Mouse (Mus musculus) gastrocnemius, postnatal 36 days (tissue): ENCODE measurements around the gene Vasp. TPM values are rescaled to one million over a fixed set of nuclear protein-coding genes. Genes with fewer than 3 reads are reported as not detected.
A peak's percentile ranks its signal among the peaks of the same experiment; 100 is the strongest.

ENCODE experiments used
- DNase-seq, 2 experiments: peaks; one replicate each; pipeline ENCODE4 v3.0.0; 2022
- intact Hi-C: fragments of 180-260 bp; cut with DNase I; formaldehyde crosslinking; loops from one replicate; pipeline ENCODE4 v1.15.1; 2025
- total RNA-seq, 2 experiments: library from RNA; stranded (reverse); gene quantifications; 2 replicates each; pipeline ENCODE4 v1.2.3; 2021

Gene Vasp
- total RNA-seq, 2 experiments from 2014 or later = 15.9 to 20.6 TPM

GRCm38 (mm10) chr7:19279052-19279451 is 7.4 kb upstream of the Vasp start:
- intact Hi-C loops = no loop called here
- no peak for DNase-seq

- intact Hi-C loops = no loop called here
- DNase-seq = no peak
These were observed 4.6 kb upstream of the Vasp start for GRCm38 (mm10) chr7:19276253-19276652.

- DNase-seq = no peak
- intact Hi-C loops = no loop called here
These were observed 652 bp upstream of the Vasp start for GRCm38 (mm10) chr7:19272173-19272764.

- intact Hi-C loops = no loop called here
These were observed 944 bp downstream of the Vasp start for GRCm38 (mm10) chr7:19270509-19271237.

GRCm38 (mm10) chr7:19269721-19270441 is 1.7 kb downstream of the Vasp start:
- peak in 1 of 2 experiments; percentile 61 for DNase-seq
- intact Hi-C loops = no loop called here

More at GRCm38 (mm10) chr7:19270509-19271237, 944 bp downstream of the Vasp start:
- DNase-seq = no peak

- intact Hi-C loops = no loop called here
- DNase-seq = no peak
These were observed 2.5 kb downstream of the Vasp start for GRCm38 (mm10) chr7:19268993-19269681.

GRCm38 (mm10) chr7:19267051-19267450 is 4.6 kb downstream of the Vasp start:
- intact Hi-C loops = no loop called here
- no peak for DNase-seq

- intact Hi-C loops = no loop called here
These were observed 5.4 kb downstream of the Vasp start for GRCm38 (mm10) chr7:19265928-19266822.

GRCm38 (mm10) chr7:19265147-19265546 is 6.5 kb downstream of the Vasp start:
- intact Hi-C loops = no loop called here

More at GRCm38 (mm10) chr7:19265928-19266822, 5.4 kb downstream of the Vasp start:
- DNase-seq = no peak

GRCm38 (mm10) chr7:19258336-19258735 is 13.3 kb downstream of the Vasp start:
- intact Hi-C loops = no loop called here
- DNase-seq = no peak

More at GRCm38 (mm10) chr7:19265147-19265546, 6.5 kb downstream of the Vasp start:
- DNase-seq = no peak

- peak in 1 of 2 experiments; percentile 46 for DNase-seq
- intact Hi-C loops = no loop called here
These were observed 14.1 kb downstream of the Vasp start for GRCm38 (mm10) chr7:19257390-19258022.

GRCm38 (mm10) chr7:19256567-19256966 is 15.1 kb downstream of the Vasp start:
- intact Hi-C loops = no loop called here
- no peak for DNase-seq

- DNase-seq = no peak
These were observed 16.2 kb downstream of the Vasp start for GRCm38 (mm10) chr7:19255395-19255794.

GRCm38 (mm10) chr7:19253437-19253836 is 18.2 kb downstream of the Vasp start:
- DNase-seq = no peak
- intact Hi-C loops = no loop called here

More at GRCm38 (mm10) chr7:19255395-19255794, 16.2 kb downstream of the Vasp start:
- intact Hi-C loops = no loop called here

GRCm38 (mm10) chr7:19252078-19252477 is 19.5 kb downstream of the Vasp start:
- intact Hi-C loops = no loop called here
- no peak for DNase-seq

GRCm38 (mm10) chr7:19247511-19247910 is 24.1 kb downstream of the Vasp start:
- DNase-seq = peak in 1 of 2 experiments; percentile 15
- intact Hi-C loops = no loop called here

GRCm38 (mm10) chr7:19246855-19247254 is 24.8 kb downstream of the Vasp start:
- intact Hi-C loops = no loop called here
- no peak for DNase-seq

- intact Hi-C loops = no loop called here
These were observed 26.5 kb downstream of the Vasp start for GRCm38 (mm10) chr7:19245083-19245482.

GRCm38 (mm10) chr7:19243858-19244257 is 27.8 kb downstream of the Vasp start:
- intact Hi-C loops = no loop called here
- no peak for DNase-seq

More at GRCm38 (mm10) chr7:19245083-19245482, 26.5 kb downstream of the Vasp start:
- no peak for DNase-seq
